Mouse (Mus musculus): ENCODE results near the gene Coro6. TPM values are rescaled to one million over a fixed set of nuclear protein-coding genes. Genes with fewer than 3 reads are reported as not detected.

Coro6 gene
- total and polyA plus RNA-seq, 2 experiments from 2014 or later = 30.1 to 45.8 TPM

DNA sequence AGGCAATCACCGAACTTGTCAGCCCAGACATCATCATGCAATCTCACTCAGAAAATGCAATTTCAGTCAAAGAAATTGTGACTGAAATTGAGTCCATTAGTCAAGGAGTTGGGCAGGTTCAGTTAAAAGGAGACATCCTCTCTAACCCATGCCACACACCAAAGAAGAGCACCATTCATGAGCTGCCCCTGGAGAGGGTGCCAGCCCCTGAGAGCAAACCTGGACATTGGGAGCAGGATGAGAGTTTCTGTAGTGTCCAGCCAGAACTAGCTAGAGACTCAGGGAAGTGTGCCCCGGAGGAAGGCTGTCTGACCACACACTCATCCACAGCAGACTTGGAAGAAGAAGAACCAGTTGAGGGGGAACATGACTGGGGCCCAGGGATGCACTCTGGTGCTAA lies 8.8 kb upstream of the Coro6 start:
- H3K4me3 ChIP-seq (ENCODE audit: low read depth, low read length) = no peak overlapping the region
- 93% methylated on average over 2 of the region's 2 CpGs for WGBS
- ATAC-seq (ENCODE audit: insufficient read depth, low read depth) = no peak
- H3K4me1 ChIP-seq (ENCODE audit: control insufficient read depth, insufficient read depth) = peaks cover 4% of the 10 kb centered on the region; the same call in 1 of the 2 replicates
- no peaks in the 10 kb centered on the region for H3K9me3 ChIP-seq (replicated peaks; ENCODE audit: control insufficient read depth, low read length)
- H3K27ac ChIP-seq (ENCODE audit: low read depth) = no peak overlapping the region
- H3K9ac ChIP-seq (replicated peaks; ENCODE audit: low read depth, low read length) = no peak overlapping the region
- H3K4me2 ChIP-seq (ENCODE audit: low read depth, low read length) = no peak overlapping the region
- no peak for DNase-seq (ENCODE audit: low spot score)
- no peaks in the 10 kb centered on the region for H3K27me3 ChIP-seq (ENCODE audit: control insufficient read depth, insufficient read depth, low read length)
- H3K36me3 ChIP-seq (replicated peaks; ENCODE audit: control insufficient read depth, insufficient read depth, low read length) = peaks cover 62% of the 10 kb centered on the region
- TF ChIP-seq CTCF (IDR thresholded peaks at IDR 0.05; ENCODE audit: low read depth) (no peak), EP300 (IDR thresholded peaks at IDR 0.05; ENCODE audit: low read depth) (no peak)

DNA sequence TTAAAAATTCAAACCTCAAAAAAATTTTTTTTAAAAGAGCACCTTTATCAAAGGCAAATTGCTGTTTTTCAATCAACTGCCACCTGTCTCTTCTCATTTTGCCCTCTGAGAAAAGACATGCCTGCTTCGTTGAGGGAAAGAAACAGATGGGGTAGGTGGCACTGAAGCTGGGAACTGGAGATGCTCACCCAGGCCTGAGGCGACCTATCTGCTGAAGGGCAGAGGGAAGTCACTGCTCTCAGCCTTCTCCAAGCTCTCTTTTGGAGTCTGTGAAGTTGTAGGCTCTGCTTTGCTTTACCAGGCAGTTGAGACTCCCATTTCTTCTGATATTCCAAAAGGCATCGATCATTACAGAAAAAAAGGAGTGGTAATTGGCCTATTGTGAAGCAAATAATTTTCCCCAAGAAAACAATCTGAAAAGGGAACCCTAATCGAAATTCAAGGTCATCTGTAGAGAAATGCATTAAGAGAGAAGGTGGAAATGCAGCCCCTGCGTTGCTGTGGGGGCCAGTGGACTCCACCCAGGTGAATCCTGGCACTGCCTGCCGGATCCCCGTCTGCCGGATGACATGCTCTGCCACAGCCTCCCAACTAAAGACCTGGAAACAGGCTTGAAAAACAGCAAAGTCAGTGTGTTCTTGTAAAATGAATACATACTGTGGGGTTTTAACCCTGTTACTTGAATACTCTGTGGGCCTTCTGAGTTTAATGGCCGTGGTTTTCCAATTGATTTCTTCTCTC lies 6.3 kb upstream of the Coro6 start:
- H3K27me3 ChIP-seq (ENCODE audit: control insufficient read depth, insufficient read depth, low read length) = no peaks in the 10 kb centered on the region
- peaks cover 39% of the 10 kb centered on the region for H3K36me3 ChIP-seq (replicated peaks; ENCODE audit: control insufficient read depth, insufficient read depth, low read length)
- H3K4me3 ChIP-seq (ENCODE audit: low read depth, low read length) = no peak overlapping the region
- DNase-seq (ENCODE audit: low spot score) (no peak), ATAC-seq (ENCODE audit: insufficient read depth, low read depth) (no peak)
- H3K27ac ChIP-seq (ENCODE audit: low read depth) = peak overlapping the region; percentile 49
- no peaks in the 10 kb centered on the region for H3K9me3 ChIP-seq (replicated peaks; ENCODE audit: control insufficient read depth, low read length)
- H3K9ac ChIP-seq (replicated peaks; ENCODE audit: low read depth, low read length) = no peak overlapping the region
- H3K4me1 ChIP-seq (ENCODE audit: control insufficient read depth, insufficient read depth) = peaks cover 4% of the 10 kb centered on the region; the same call in 1 of the 2 replicates
- WGBS = 69% methylated on average over 9 of the region's 9 CpGs
- H3K4me2 ChIP-seq (ENCODE audit: low read depth, low read length) = no peak overlapping the region
- TF ChIP-seq EP300 (IDR thresholded peaks at IDR 0.05; ENCODE audit: low read depth) (no peak), CTCF (IDR thresholded peaks at IDR 0.05; ENCODE audit: low read depth) (no peak)

DNA sequence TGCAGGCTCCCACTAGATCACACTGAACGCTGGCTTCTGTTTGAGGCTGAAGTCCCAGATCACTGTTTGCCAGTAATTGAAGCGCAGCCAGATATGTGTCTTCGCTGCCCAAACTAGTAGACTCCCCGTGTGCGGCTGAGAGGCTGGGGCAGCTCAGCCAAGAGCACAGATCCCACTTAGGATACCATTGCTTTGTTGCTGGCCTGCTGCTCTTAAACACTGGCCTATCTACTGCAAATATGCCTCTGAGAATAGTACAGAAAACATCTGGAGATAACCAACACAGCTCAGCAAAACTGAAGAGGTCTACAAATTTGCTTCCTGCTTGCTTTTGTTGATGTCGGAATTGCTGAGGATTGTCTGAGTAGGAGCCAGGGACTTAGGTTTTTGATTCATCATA lies 5.3 kb upstream of the Coro6 start:
- 24% methylated on average over 6 of the region's 6 CpGs for WGBS
- Histone ChIP-seq H3K4me2 (ENCODE audit: low read depth, low read length) (no peak overlapping the region), H3K4me3 (ENCODE audit: low read depth, low read length) (no peak overlapping the region), H3K36me3 (replicated peaks; ENCODE audit: control insufficient read depth, insufficient read depth, low read length) (peaks cover 39% of the 10 kb centered on the region), H3K27ac (ENCODE audit: low read depth) (peak overlapping the region; percentile 58), H3K9me3 (replicated peaks; ENCODE audit: control insufficient read depth, low read length) (no peaks in the 10 kb centered on the region), H3K9ac (replicated peaks; ENCODE audit: low read depth, low read length) (no peak overlapping the region), H3K27me3 (ENCODE audit: control insufficient read depth, insufficient read depth, low read length) (no peaks in the 10 kb centered on the region), H3K4me1 (ENCODE audit: control insufficient read depth, insufficient read depth) (peaks cover 4% of the 10 kb centered on the region; the same call in 1 of the 2 replicates)
- ATAC-seq (ENCODE audit: insufficient read depth, low read depth) = peak; percentile 59
- DNase-seq (ENCODE audit: low spot score) = no peak
- TF ChIP-seq EP300 (IDR thresholded peaks at IDR 0.05; ENCODE audit: low read depth) = no peak
- TF ChIP-seq CTCF (IDR thresholded peaks at IDR 0.05; ENCODE audit: low read depth) = no peak

DNA sequence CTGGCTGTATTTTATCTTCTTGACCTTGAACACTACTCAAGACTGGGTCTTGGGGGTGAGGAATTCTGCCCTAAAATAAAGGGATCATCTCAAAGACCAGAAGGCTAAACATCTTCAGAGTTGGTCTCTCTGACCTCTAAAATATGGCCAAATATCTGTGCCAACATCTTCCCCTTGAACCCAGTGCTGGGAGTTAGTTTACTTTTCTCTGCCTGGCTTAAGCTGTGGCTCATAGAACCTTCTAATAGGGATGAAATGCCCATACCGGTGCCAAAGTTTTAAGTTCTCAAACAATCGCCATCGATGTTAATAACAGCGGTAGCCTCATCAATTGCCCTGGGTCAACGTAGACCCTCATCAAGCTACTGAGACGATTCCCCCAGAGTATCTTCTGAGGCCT lies 355 bp upstream of the Coro6 start:
- Histone ChIP-seq H3K36me3 (replicated peaks; ENCODE audit: control insufficient read depth, insufficient read depth, low read length) (peaks cover 10% of the 10 kb centered on the region), H3K4me3 (ENCODE audit: low read depth, low read length) (peak overlapping the region; percentile 61), H3K27ac (ENCODE audit: low read depth) (peak overlapping the region; percentile 98), H3K4me2 (ENCODE audit: low read depth, low read length) (peak overlapping the region; percentile 82), H3K4me1 (ENCODE audit: control insufficient read depth, insufficient read depth) (peaks cover 22% of the 10 kb centered on the region), H3K9me3 (replicated peaks; ENCODE audit: control insufficient read depth, low read length) (no peaks in the 10 kb centered on the region), H3K27me3 (ENCODE audit: control insufficient read depth, insufficient read depth, low read length) (no peaks in the 10 kb centered on the region), H3K9ac (replicated peaks; ENCODE audit: low read depth, low read length) (peak overlapping the region; percentile 61)
- ATAC-seq (ENCODE audit: insufficient read depth, low read depth) (no peak), DNase-seq (ENCODE audit: low spot score) (no peak)
- 4% methylated on average over 6 of the region's 6 CpGs for WGBS
- TF ChIP-seq CTCF (IDR thresholded peaks at IDR 0.05; ENCODE audit: low read depth) (no peak), EP300 (IDR thresholded peaks at IDR 0.05; ENCODE audit: low read depth) (0 out of 2 replicates have a peak, but pooled peaks have one; percentile 5)

DNA sequence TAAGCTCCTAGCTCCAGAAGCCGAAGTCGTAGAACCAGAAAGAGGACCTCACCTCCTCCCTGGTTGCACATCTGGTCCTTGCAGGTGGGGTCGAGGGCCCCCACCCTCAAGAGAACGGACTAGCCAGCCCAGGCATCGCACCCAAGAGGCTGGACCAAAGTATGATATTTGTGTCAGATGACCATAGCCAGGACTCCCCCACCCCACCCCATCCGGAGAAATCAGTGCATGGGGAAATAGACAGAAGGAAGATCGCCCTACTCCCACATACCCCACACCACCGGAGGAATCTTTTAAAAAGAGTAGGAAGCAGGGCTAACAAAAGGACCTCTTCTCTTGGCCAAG lies 862 bp downstream of the Coro6 start:
- DNase-seq (ENCODE audit: low spot score) = no peak
- Histone ChIP-seq H3K36me3 (replicated peaks; ENCODE audit: control insufficient read depth, insufficient read depth, low read length) (peaks cover 3% of the 10 kb centered on the region), H3K4me1 (ENCODE audit: control insufficient read depth, insufficient read depth) (peaks cover 22% of the 10 kb centered on the region), H3K27ac (ENCODE audit: low read depth) (peak overlapping the region; percentile 98), H3K9me3 (replicated peaks; ENCODE audit: control insufficient read depth, low read length) (no peaks in the 10 kb centered on the region), H3K4me3 (ENCODE audit: low read depth, low read length) (peak overlapping the region; percentile 61), H3K9ac (replicated peaks; ENCODE audit: low read depth, low read length) (peak overlapping the region; percentile 61), H3K4me2 (ENCODE audit: low read depth, low read length) (peak overlapping the region; percentile 82), H3K27me3 (ENCODE audit: control insufficient read depth, insufficient read depth, low read length) (no peaks in the 10 kb centered on the region)
- no peak for ATAC-seq (ENCODE audit: insufficient read depth, low read depth)
- TF ChIP-seq CTCF (IDR thresholded peaks at IDR 0.05; ENCODE audit: low read depth) (no peak), EP300 (IDR thresholded peaks at IDR 0.05; ENCODE audit: low read depth) (no peak)
- WGBS = 25% methylated on average over 8 of the region's 8 CpGs

DNA sequence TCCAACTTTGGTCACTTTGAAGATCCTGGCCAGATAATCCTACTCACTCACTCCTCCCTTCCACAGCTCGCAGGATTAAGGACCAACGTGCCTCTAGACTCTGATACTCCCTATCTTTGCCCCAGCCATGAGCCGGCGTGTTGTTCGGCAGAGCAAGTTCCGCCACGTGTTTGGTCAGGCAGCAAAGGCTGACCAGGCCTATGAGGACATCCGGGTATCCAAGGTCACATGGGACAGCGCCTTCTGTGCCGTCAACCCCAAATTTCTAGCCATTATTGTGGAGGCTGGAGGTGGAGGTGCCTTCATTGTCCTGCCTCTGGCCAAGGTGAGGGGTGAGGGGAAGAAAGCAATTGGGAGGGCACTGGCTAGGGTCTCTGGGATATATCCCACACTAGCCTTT lies 1.6 kb downstream of the Coro6 start:
- Histone ChIP-seq H3K9ac (replicated peaks; ENCODE audit: low read depth, low read length) (no peak overlapping the region), H3K27ac (ENCODE audit: low read depth) (peak overlapping the region; percentile 98), H3K4me1 (ENCODE audit: control insufficient read depth, insufficient read depth) (peaks cover 22% of the 10 kb centered on the region), H3K4me2 (ENCODE audit: low read depth, low read length) (peak overlapping the region; percentile 82), H3K36me3 (replicated peaks; ENCODE audit: control insufficient read depth, insufficient read depth, low read length) (no peaks in the 10 kb centered on the region), H3K27me3 (ENCODE audit: control insufficient read depth, insufficient read depth, low read length) (no peaks in the 10 kb centered on the region), H3K9me3 (replicated peaks; ENCODE audit: control insufficient read depth, low read length) (no peaks in the 10 kb centered on the region), H3K4me3 (ENCODE audit: low read depth, low read length) (no peak overlapping the region)
- TF ChIP-seq EP300 (IDR thresholded peaks at IDR 0.05; ENCODE audit: low read depth) (no peak), CTCF (IDR thresholded peaks at IDR 0.05; ENCODE audit: low read depth) (no peak)
- no peak for DNase-seq (ENCODE audit: low spot score)
- 44% methylated on average over 10 of the region's 10 CpGs for WGBS
- ATAC-seq (ENCODE audit: insufficient read depth, low read depth) = no peak

Data from heart, postnatal 0 days (tissue).